Mouse (Mus musculus): ENCODE data around the gene Notum. TPM values are rescaled to one million over a fixed set of nuclear protein-coding genes. Genes with fewer than 3 reads are reported as not detected.
A peak's percentile ranks its signal among the peaks of the same experiment; 100 is the strongest.

Gene Notum
- polyA plus RNA-seq, 1 experiment = 0.63 TPM

GRCm38 (mm10) chr11:120630401-120630871, 30.5 kb downstream of the Notum start:
- Histone ChIP-seq H3K4me3 (ENCODE audit: insufficient read depth, low read length) (no peak overlapping the region; the same call in 1 of the 2 replicates), H3K4me1 (ENCODE audit: control insufficient read depth, insufficient read depth, low read length) (peaks cover 8% of the 10 kb centered on the region; the same call in 1 of the 2 replicates), H3K27ac (ENCODE audit: insufficient read depth, low read length) (peak overlapping the region; percentile 90)
- TF ChIP-seq CTCF (IDR thresholded peaks at IDR 0.05; ENCODE audit: borderline replicate concordance, insufficient read depth, low read length) (no peak), POLR2A (IDR thresholded peaks at IDR 0.05; ENCODE audit: low read depth, low read length) (no peak)

GRCm38 (mm10) chr11:120629911-120630310, 31.1 kb downstream of the Notum start:
- Histone ChIP-seq H3K4me1 (ENCODE audit: control insufficient read depth, insufficient read depth, low read length) (peaks cover 8% of the 10 kb centered on the region; the same call in 1 of the 2 replicates), H3K27ac (ENCODE audit: insufficient read depth, low read length) (peak overlapping the region; percentile 90), H3K4me3 (ENCODE audit: insufficient read depth, low read length) (no peak overlapping the region; the same call in 1 of the 2 replicates)
- TF ChIP-seq POLR2A (IDR thresholded peaks at IDR 0.05; ENCODE audit: low read depth, low read length) = no peak
- no peak for TF ChIP-seq CTCF (IDR thresholded peaks at IDR 0.05; ENCODE audit: borderline replicate concordance, insufficient read depth, low read length)

GRCm38 (mm10) chr11:120629341-120629730, 31.6 kb downstream of the Notum start:
- peaks cover 8% of the 10 kb centered on the region; the same call in 1 of the 2 replicates for H3K4me1 ChIP-seq (ENCODE audit: control insufficient read depth, insufficient read depth, low read length)
- no peak for TF ChIP-seq POLR2A (IDR thresholded peaks at IDR 0.05; ENCODE audit: low read depth, low read length)
- TF ChIP-seq CTCF (IDR thresholded peaks at IDR 0.05; ENCODE audit: borderline replicate concordance, insufficient read depth, low read length) = no peak
- H3K4me3 ChIP-seq (ENCODE audit: insufficient read depth, low read length) = no peak overlapping the region
- H3K27ac ChIP-seq (ENCODE audit: insufficient read depth, low read length) = peak overlapping the region; percentile 90

GRCm38 (mm10) chr11:120628601-120629340, 32.2 kb downstream of the Notum start:
- Histone ChIP-seq H3K4me3 (ENCODE audit: insufficient read depth, low read length) (no peak overlapping the region), H3K4me1 (ENCODE audit: control insufficient read depth, insufficient read depth, low read length) (peaks cover 8% of the 10 kb centered on the region; the same call in 1 of the 2 replicates), H3K27ac (ENCODE audit: insufficient read depth, low read length) (no peak overlapping the region)
- no peak for TF ChIP-seq POLR2A (IDR thresholded peaks at IDR 0.05; ENCODE audit: low read depth, low read length)
- no peak for TF ChIP-seq CTCF (IDR thresholded peaks at IDR 0.05; ENCODE audit: borderline replicate concordance, insufficient read depth, low read length)

- Histone ChIP-seq H3K4me1 (ENCODE audit: control insufficient read depth, insufficient read depth, low read length) (peaks cover 8% of the 10 kb centered on the region; the same call in 1 of the 2 replicates), H3K4me3 (ENCODE audit: insufficient read depth, low read length) (no peak overlapping the region), H3K27ac (ENCODE audit: insufficient read depth, low read length) (no peak overlapping the region)
- TF ChIP-seq POLR2A (IDR thresholded peaks at IDR 0.05; ENCODE audit: low read depth, low read length) = no peak
- TF ChIP-seq CTCF (IDR thresholded peaks at IDR 0.05; ENCODE audit: borderline replicate concordance, insufficient read depth, low read length) = no peak
These were observed 33.3 kb downstream of the Notum start for GRCm38 (mm10) chr11:120627468-120628300.

GRCm38 (mm10) chr11:120626785-120627467, 34.0 kb downstream of the Notum start:
- H3K4me3 ChIP-seq (ENCODE audit: insufficient read depth, low read length) = no peak overlapping the region
- H3K4me1 ChIP-seq (ENCODE audit: control insufficient read depth, insufficient read depth, low read length) = peaks cover 8% of the 10 kb centered on the region; the same call in 1 of the 2 replicates
- H3K27ac ChIP-seq (ENCODE audit: insufficient read depth, low read length) = no peak overlapping the region
- no peak for TF ChIP-seq POLR2A (IDR thresholded peaks at IDR 0.05; ENCODE audit: low read depth, low read length)
- no peak for TF ChIP-seq CTCF (IDR thresholded peaks at IDR 0.05; ENCODE audit: borderline replicate concordance, insufficient read depth, low read length)

GRCm38 (mm10) chr11:120625152-120625775, 35.7 kb downstream of the Notum start, which contains the start of gene Sirt7:
Gene Sirt7, minus strand, starts transcription at chr11:120625240.
- TF ChIP-seq CTCF (IDR thresholded peaks at IDR 0.05; ENCODE audit: borderline replicate concordance, insufficient read depth, low read length) (no peak), POLR2A (IDR thresholded peaks at IDR 0.05; ENCODE audit: low read depth, low read length) (no peak; the same call in 1 of the 2 replicates)

GRCm38 (mm10) chr11:120624680-120625111, 36.3 kb downstream of the Notum start:
- H3K4me1 ChIP-seq (ENCODE audit: control insufficient read depth, insufficient read depth, low read length) = peaks cover 3% of the 10 kb centered on the region; the same call in 1 of the 2 replicates
- peak overlapping the region; percentile 88 for H3K4me3 ChIP-seq (ENCODE audit: insufficient read depth, low read length)
- TF ChIP-seq POLR2A (IDR thresholded peaks at IDR 0.05; ENCODE audit: low read depth, low read length) (peak; percentile 60), CTCF (IDR thresholded peaks at IDR 0.05; ENCODE audit: borderline replicate concordance, insufficient read depth, low read length) (no peak)
- H3K27ac ChIP-seq (ENCODE audit: insufficient read depth, low read length) = peak overlapping the region; percentile 24

More at GRCm38 (mm10) chr11:120625152-120625775, 35.7 kb downstream of the Notum start, which contains the start of gene Sirt7:
- Histone ChIP-seq H3K27ac (ENCODE audit: insufficient read depth, low read length) (peak within 1 kb of the TSS; percentile 24), H3K4me1 (ENCODE audit: control insufficient read depth, insufficient read depth, low read length) (peaks cover 5% of the 10 kb centered on the region; the same call in 1 of the 2 replicates), H3K4me3 (ENCODE audit: insufficient read depth, low read length) (peak within 1 kb of the TSS; percentile 88)
